Mouse (Mus musculus): ENCODE data around the gene Neurl3. TPM values are rescaled to one million over a fixed set of nuclear protein-coding genes. Genes with fewer than 3 reads are reported as not detected.

Neurl3 gene
- total and polyA plus RNA-seq, 3 experiments = 0.92 to 3.3 TPM; not detected in 1

DNA sequence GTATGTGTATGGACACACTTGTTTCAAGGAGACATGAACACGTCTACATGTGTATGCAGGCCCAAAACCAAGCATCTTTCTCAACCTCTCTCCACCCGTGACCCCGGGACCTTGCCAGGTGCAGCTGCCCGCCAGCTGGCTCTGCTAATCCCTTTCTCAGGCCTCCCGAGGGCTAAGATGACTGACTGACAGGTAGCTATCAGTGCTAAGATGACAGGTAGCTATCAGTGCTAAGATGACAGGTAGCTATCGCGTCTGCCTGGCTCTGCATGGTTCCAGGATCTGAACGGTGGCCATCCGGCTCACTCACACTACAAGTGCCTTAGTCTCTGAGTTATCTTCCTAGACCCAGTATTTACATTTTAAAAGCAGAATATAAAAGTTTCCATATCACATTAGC, 46.0 kb downstream of the Neurl3 start:
- H3K36me3 ChIP-seq (ENCODE audit: control insufficient read depth in 1 of 2, insufficient read depth in 2 of 2, low read length in 2 of 2) = peaks cover 0 to 34% of the 10 kb centered on the region in 2 experiments; a peak in 2 of 4 replicates
- no peak overlapping the region for H3K9ac ChIP-seq (ENCODE audit: control insufficient read depth, low read depth, low read length, poor library complexity, severe bottlenecking)
- no peak for DNase-seq (ENCODE audit: low read depth, low spot score)
- H3K27ac ChIP-seq (ENCODE audit: control insufficient read depth, low read depth, low read length) = no peak overlapping the region
- no peak overlapping the region for H3K4me3 ChIP-seq (ENCODE audit: control insufficient read depth in 1 of 2, insufficient read depth in 1 of 2, low read depth in 2 of 2, low read length in 2 of 2)
- no peaks in the 10 kb centered on the region for H3K79me2 ChIP-seq (ENCODE audit: control insufficient read depth, insufficient read depth, low read length, poor library complexity)
- TF ChIP-seq TCF12 (IDR thresholded peaks at IDR 0.05; ENCODE audit: low read depth, low read length) (no peak), JUND (IDR thresholded peaks at IDR 0.05; ENCODE audit: low read depth, low read length) (no peak), GATA1 (IDR thresholded peaks at IDR 0.05; ENCODE audit: low read depth, low read length) (no peak), SIN3A (IDR thresholded peaks at IDR 0.05; ENCODE audit: low read length) (no peak), NELFE (IDR thresholded peaks at IDR 0.05; ENCODE audit: low read depth, low read length) (no peak), BHLHE40 (IDR thresholded peaks at IDR 0.05; ENCODE audit: borderline replicate concordance, low read depth, low read length) (no peak), CHD2 (IDR thresholded peaks at IDR 0.05; ENCODE audit: low read length) (no peak), GABPA (IDR thresholded peaks at IDR 0.05; ENCODE audit: low read depth, low read length) (no peak), E2F4 (IDR thresholded peaks at IDR 0.05; ENCODE audit: borderline replicate concordance, low read depth, low read length) (no peak), NRF1 (IDR thresholded peaks at IDR 0.05; ENCODE audit: insufficient read depth, low read depth, low read length, poor library complexity, severe bottlenecking) (no peak), UBTF (IDR thresholded peaks at IDR 0.05; ENCODE audit: borderline replicate concordance, insufficient read depth, low read depth, low read length) (no peak), HCFC1 (IDR thresholded peaks at IDR 0.05; ENCODE audit: low read depth, low read length) (no peak), POLR2AphosphoS2 (IDR thresholded peaks at IDR 0.05; ENCODE audit: low read length) (no peak), MAZ (IDR thresholded peaks at IDR 0.05; ENCODE audit: low read depth, low read length) (no peak), ZNF384 (IDR thresholded peaks at IDR 0.05; ENCODE audit: low read depth, low read length) (no peak), MAX (IDR thresholded peaks at IDR 0.05; ENCODE audit: low read length) (no peak)
- no peaks in the 10 kb centered on the region for H3K9me3 ChIP-seq (replicated peaks; ENCODE audit: insufficient read depth, low read length)
- H3K4me1 ChIP-seq (ENCODE audit: control insufficient read depth in 1 of 2, insufficient read depth in 2 of 2, low read length in 2 of 2) = no peaks in the 10 kb centered on the region
- no peaks in the 10 kb centered on the region for H3K27me3 ChIP-seq (ENCODE audit: control insufficient read depth in 1 of 2, insufficient read depth in 2 of 2, low read length in 2 of 2)

DNA sequence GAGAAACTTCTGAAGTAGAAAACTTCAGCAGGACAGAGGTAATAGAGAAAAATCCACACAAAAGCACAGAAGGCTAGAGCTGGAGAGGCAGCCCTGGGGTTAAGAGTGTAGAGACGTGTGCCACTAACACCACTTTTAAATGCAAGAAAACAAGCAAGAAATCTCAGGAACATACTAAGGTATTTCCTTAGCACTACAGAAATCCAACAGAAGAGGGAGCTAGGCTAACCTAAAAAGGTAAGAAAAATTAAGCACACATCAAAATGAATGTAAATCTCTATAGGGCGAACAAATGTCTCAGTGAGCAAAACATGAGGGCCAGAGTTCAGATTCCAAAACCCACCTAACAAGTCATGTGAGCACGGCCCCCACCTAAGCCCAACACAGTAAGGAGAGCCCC, 49.8 kb downstream of the Neurl3 start:
- TF ChIP-seq MEF2A (IDR thresholded peaks at IDR 0.05; ENCODE audit: extremely low read depth, insufficient replicate concordance, low read depth, low read length, poor library complexity, severe bottlenecking) (no peak), SMC3 (IDR thresholded peaks at IDR 0.05; ENCODE audit: low read depth, low read length) (peak; percentile 46), MAFK (IDR thresholded peaks at IDR 0.05; ENCODE audit: borderline replicate concordance, low read depth, low read length) (no peak), RAD21 (IDR thresholded peaks at IDR 0.05; ENCODE audit: low read depth, low read length) (peak; percentile 8), KAT2A (conservative IDR thresholded peaks at IDR 0.05; ENCODE audit: low read depth, low read length) (no peak), CTCF (IDR thresholded peaks at IDR 0.05 in 2 of 3, conservative IDR thresholded peaks at IDR 0.05 in 1 of 3; ENCODE audit: control insufficient read depth in 1 of 3, insufficient read depth in 1 of 3, low read depth in 2 of 3, low read length in 3 of 3, poor library complexity in 1 of 3, severe bottlenecking in 1 of 3) (peak in 1 of 3 experiments; percentile 40; a peak in 2 of 6 replicates)
- H3K4me3 ChIP-seq (ENCODE audit: control insufficient read depth in 1 of 2, insufficient read depth in 1 of 2, low read depth in 2 of 2, low read length in 2 of 2) = no peak overlapping the region
- peak; percentile 34 for DNase-seq (ENCODE audit: low read depth, low spot score)
- no peak overlapping the region for H3K9ac ChIP-seq (ENCODE audit: control insufficient read depth, low read depth, low read length, poor library complexity, severe bottlenecking)
- H3K27ac ChIP-seq (ENCODE audit: control insufficient read depth, low read depth, low read length) = no peak overlapping the region
- no peaks in the 10 kb centered on the region for H3K9me3 ChIP-seq (replicated peaks; ENCODE audit: insufficient read depth, low read length)
- H3K36me3 ChIP-seq (ENCODE audit: control insufficient read depth in 1 of 2, insufficient read depth in 2 of 2, low read length in 2 of 2) = peaks cover 0 to 14% of the 10 kb centered on the region in 2 experiments; a peak in 2 of 4 replicates
- no peaks in the 10 kb centered on the region for H3K27me3 ChIP-seq (ENCODE audit: control insufficient read depth in 1 of 2, insufficient read depth in 2 of 2, low read length in 2 of 2)
- H3K4me1 ChIP-seq (ENCODE audit: control insufficient read depth in 1 of 2, insufficient read depth in 2 of 2, low read length in 2 of 2) = no peaks in the 10 kb centered on the region
- no peaks in the 10 kb centered on the region for H3K79me2 ChIP-seq (ENCODE audit: control insufficient read depth, insufficient read depth, low read length, poor library complexity)

Other genes with a start within 250 kb of the Neurl3 start
- 30.3 and 33.0 TPM in 2 replicates for gene Hs6st1, start 206.3 kb downstream of the Neurl3 start, total RNA-seq (2012; rRNA removed)
- gene Hs6st1, start 206.3 kb downstream of the Neurl3 start, polyA plus RNA-seq (2012; ENCODE audit: insufficient read depth in 1 of 2, insufficient read length in 2 of 2, low read depth in 1 of 2, low replicate concordance in 2 of 2, missing spikeins in 1 of 2) = 10 to 100 TPM; 45.7 to 52.0 TPM
- gene Uggt1, start 30.0 kb downstream of the Neurl3 start, total RNA-seq (2012; rRNA removed) = 40.0 and 47.9 TPM in 2 replicates
- gene Uggt1, start 30.0 kb downstream of the Neurl3 start, polyA plus RNA-seq (2012; ENCODE audit: insufficient read depth in 1 of 2, insufficient read length in 2 of 2, low read depth in 1 of 2, low replicate concordance in 2 of 2, missing spikeins in 1 of 2) = 10 to 100 TPM; 33.8 to 98.3 TPM
- gene Arid5a, start 33.1 kb upstream of the Neurl3 start, total RNA-seq (2012; rRNA removed) = 4.2 and 6.4 TPM in 2 replicates
- 1 to 10 TPM in 1 of 2 experiments, not detected in 1; 9.0 TPM for gene Arid5a, start 33.1 kb upstream of the Neurl3 start, polyA plus RNA-seq (2012; ENCODE audit: insufficient read depth in 1 of 2, insufficient read length in 2 of 2, low read depth in 1 of 2, low replicate concordance in 2 of 2, missing spikeins in 1 of 2)
- 26.4 and 29.0 TPM in 2 replicates for gene Kansl3, start 94.5 kb upstream of the Neurl3 start, total RNA-seq (2012; rRNA removed)
- gene Kansl3, start 94.5 kb upstream of the Neurl3 start, polyA plus RNA-seq (2012; ENCODE audit: insufficient read depth in 1 of 2, insufficient read length in 2 of 2, low read depth in 1 of 2, low replicate concordance in 2 of 2, missing spikeins in 1 of 2) = 10 to 100 TPM; 45.6 to 55.4 TPM
- gene Fer1l5, start 97.6 kb upstream of the Neurl3 start, total RNA-seq (2012; rRNA removed) = 0.13 TPM in 1 of 2 replicates, not detected in the other
- 1 to 10 TPM in 1 of 2 experiments, not detected in 1; 2.3 TPM for gene Fer1l5, start 97.6 kb upstream of the Neurl3 start, polyA plus RNA-seq (2012; ENCODE audit: insufficient read depth in 1 of 2, insufficient read length in 2 of 2, low read depth in 1 of 2, low replicate concordance in 2 of 2, missing spikeins in 1 of 2)
- gene Lman2l, start 170.6 kb upstream of the Neurl3 start, total RNA-seq (2012; rRNA removed) = 6.1 and 7.0 TPM in 2 replicates
- gene Lman2l, start 170.6 kb upstream of the Neurl3 start, polyA plus RNA-seq (2012; ENCODE audit: insufficient read depth in 1 of 2, insufficient read length in 2 of 2, low read depth in 1 of 2, low replicate concordance in 2 of 2, missing spikeins in 1 of 2) = 10 to 100 TPM in 1 of 2 experiments, not detected in 1; 19.7 TPM
- 7.8 and 8.1 TPM in 2 replicates for gene Cnnm4, start 196.9 kb upstream of the Neurl3 start, total RNA-seq (2012; rRNA removed)
- gene Cnnm4, start 196.9 kb upstream of the Neurl3 start, polyA plus RNA-seq (2012; ENCODE audit: insufficient read depth in 1 of 2, insufficient read length in 2 of 2, low read depth in 1 of 2, low replicate concordance in 2 of 2, missing spikeins in 1 of 2) = 1 to 10 TPM in 1 of 2 experiments, not detected in 1; 8.5 TPM
- gene Cnnm3, start 237.2 kb upstream of the Neurl3 start, total RNA-seq (2012; rRNA removed) = 3.8 and 4.2 TPM in 2 replicates
- gene Cnnm3, start 237.2 kb upstream of the Neurl3 start, polyA plus RNA-seq (2012; ENCODE audit: insufficient read depth in 1 of 2, insufficient read length in 2 of 2, low read depth in 1 of 2, low replicate concordance in 2 of 2, missing spikeins in 1 of 2) = 1 to 10 TPM in 1 of 2 experiments, not detected in 1; 9.9 TPM

Measured in MEL (cell line).